Mouse (Mus musculus) adrenal gland, adult 18-20 months (tissue): ENCODE results near the gene E330009J07Rik. TPM values are rescaled to one million over a fixed set of nuclear protein-coding genes. Genes with fewer than 3 reads are reported as not detected.

Experiments used
- total RNA-seq, 2 experiments: library from RNA; stranded (reverse); gene quantifications; 1 replicate in 1 of 2; 2 replicates in 1 of 2; pipeline ENCODE4 v1.2.3; 2021

Gene E330009J07Rik
- total RNA-seq, 2 experiments from 2014 or later = 9.9 to 14.9 TPM

Other genes starting within 250 kb of the E330009J07Rik start
- 10 to 100 TPM; 20.3 to 30.5 TPM for gene Agk, start 111.0 kb downstream of the E330009J07Rik start, total RNA-seq
- not detected for gene Wee2, start 3.0 kb upstream of the E330009J07Rik start, total RNA-seq
- 10 to 100 TPM; 37.7 to 42.4 TPM for gene Ssbp1, start 35.2 kb upstream of the E330009J07Rik start, total RNA-seq
- gene Tas2r137, start 55.1 kb upstream of the E330009J07Rik start, total RNA-seq = not detected
- gene Tas2r108, start 57.4 kb upstream of the E330009J07Rik start, total RNA-seq = not detected
- not detected for gene Prss37, start 83.4 kb upstream of the E330009J07Rik start, total RNA-seq
- gene Olfr461, start 118.9 kb upstream of the E330009J07Rik start, total RNA-seq = not detected
- not detected for gene Olfr460, start 133.4 kb upstream of the E330009J07Rik start, total RNA-seq
- 1 to 10 TPM in 1 of 2 experiments, under 1 TPM in 1; 0.86 to 1.1 TPM for gene Clec5a, start 149.7 kb upstream of the E330009J07Rik start, total RNA-seq
- gene Tas2r138, start 177.2 kb upstream of the E330009J07Rik start, total RNA-seq = not detected
- under 1 TPM in 1 of 2 experiments, not detected in 1; 0.89 TPM for gene Mgam, start 192.7 kb upstream of the E330009J07Rik start, total RNA-seq